Mouse (Mus musculus) intestine, postnatal 0 days (tissue): ENCODE data around the gene Lrig3. TPM values are rescaled to one million over a fixed set of nuclear protein-coding genes. Genes with fewer than 3 reads are reported as not detected.

ENCODE experiments used
- ATAC-seq: fragments of 200-750 bp; cut with Nextera tagmentation; 2 replicates; pipeline ENCODE4 v1.8.0; 2017; ENCODE audit warnings: mild to moderate bottlenecking, moderate TSS enrichment, moderate library complexity
- H3K27ac ChIP-seq: fragments of 300-500 bp; sonication (generic); 2 replicates; pipeline ENCODE4 v1.5.1; 2014; ENCODE audit warnings: mild to moderate bottlenecking, low read depth, low read length, moderate library complexity
- H3K27me3 ChIP-seq: fragments of 300-500 bp; sonication (generic); replicated peaks from 2 replicates; pipeline ENCODE4 v1.6.1; 2014; ENCODE audit warnings: low read length, mixed read lengths; ENCODE audit not compliant: control insufficient read depth, insufficient read depth
- H3K36me3 ChIP-seq: fragments of 300-500 bp; sonication (generic); 2 replicates; pipeline ENCODE4 v1.6.1; 2014; ENCODE audit warnings: mild to moderate bottlenecking, moderate library complexity; ENCODE audit not compliant: control insufficient read depth, insufficient read depth
- H3K4me1 ChIP-seq: fragments of 300-500 bp; sonication (generic); replicated peaks from 2 replicates; pipeline ENCODE4 v1.6.1; 2014; ENCODE audit warnings: antibody characterized with exemption, low read length, mixed read lengths; ENCODE audit not compliant: control insufficient read depth, insufficient read depth
- H3K4me2 ChIP-seq: fragments of 300-500 bp; sonication (generic); replicated peaks from 2 replicates; pipeline ENCODE4 v1.6.1; 2014; ENCODE audit warnings: low read depth, mild to moderate bottlenecking, moderate library complexity
- H3K4me3 ChIP-seq: fragments of 300-500 bp; sonication (generic); 2 replicates; pipeline ENCODE4 v1.5.1; 2014; ENCODE audit warnings: low read depth, low read length
- H3K9ac ChIP-seq: fragments of 300-500 bp; sonication (generic); 2 replicates; pipeline ENCODE4 v1.6.1; 2014; ENCODE audit warnings: mild to moderate bottlenecking, low read depth, low read length
- H3K9me3 ChIP-seq: fragments of 300-500 bp; sonication (generic); 2 replicates; pipeline ENCODE4 v1.6.1; 2016; ENCODE audit warnings: mixed run types; ENCODE audit not compliant: control insufficient read depth
- CTCF ChIP-seq: sonication (generic); IDR thresholded peaks from 2 replicates; pipeline ENCODE4 v1.5.1; 2016; ENCODE audit warnings: low read depth, mild to moderate bottlenecking, control low read depth, antibody characterized with exemption, moderate library complexity
- WGBS: fragments of 180-500 bp; shearing (Covaris S2); extraction: QIAGEN DNeasy Blood & Tissue Kit; methylation state at CpG from one replicate; pipeline ENCODE4 v1.1.7; 2014; 5-methylcytosine and 5-hydroxymethylcytosine counted together
- polyA plus RNA-seq: library from polyadenylated mRNA; unstranded; fragments of >200 nt; fragmentation: Nextera tagmentation; extraction: Ambion mirVana; gene quantifications from 2 replicates; pipeline ENCODE4 v1.2.1, GENCODE M21; 2015

The Lrig3 gene
- polyA plus RNA-seq, 1 experiment from 2014 or later = 6.7 TPM

GRCm38 (mm10) chr10:125933388-125933787 lies 32.6 kb upstream of the Lrig3 start:
- H3K9me3 ChIP-seq = no peaks in the 10 kb centered on the region
- TF ChIP-seq CTCF = no peak
- H3K9ac ChIP-seq = no peak overlapping the region
- H3K27me3 ChIP-seq = no peaks in the 10 kb centered on the region
- ATAC-seq = peak; percentile 85
- 43% methylated on average over 6 of the region's 6 CpGs for WGBS
- H3K36me3 ChIP-seq = no peaks in the 10 kb centered on the region
- no peaks in the 10 kb centered on the region; the same call in 1 of the 2 replicates for H3K4me1 ChIP-seq
- H3K27ac ChIP-seq = no peak overlapping the region
- H3K4me2 ChIP-seq = no peak overlapping the region
- no peak overlapping the region for H3K4me3 ChIP-seq

- Histone ChIP-seq H3K4me2 (no peak overlapping the region), H3K27ac (no peak overlapping the region), H3K9ac (no peak overlapping the region), H3K9me3 (no peaks in the 10 kb centered on the region), H3K27me3 (no peaks in the 10 kb centered on the region), H3K4me3 (no peak overlapping the region), H3K36me3 (no peaks in the 10 kb centered on the region), H3K4me1 (no peaks in the 10 kb centered on the region; the same call in 1 of the 2 replicates)
- ATAC-seq = no peak
- no peak for TF ChIP-seq CTCF
- WGBS = 70% methylated on average over 3 of the region's 3 CpGs
These were observed 31.9 kb upstream of the Lrig3 start for GRCm38 (mm10) chr10:125934095-125934494.

- WGBS = 39% methylated on average over 11 of the region's 11 CpGs
- H3K36me3 ChIP-seq = no peaks in the 10 kb centered on the region
- no peaks in the 10 kb centered on the region for H3K27me3 ChIP-seq
- ATAC-seq = no peak
- H3K27ac ChIP-seq = no peak overlapping the region
- 0 out of 2 replicates have a peak, but pooled peaks have one; percentile 16 for TF ChIP-seq CTCF
- no peaks in the 10 kb centered on the region for H3K9me3 ChIP-seq
- no peak overlapping the region for H3K4me3 ChIP-seq
- peak overlapping the region; percentile 32; the same call in 1 of the 2 replicates for H3K4me2 ChIP-seq
- H3K9ac ChIP-seq = no peak overlapping the region
- H3K4me1 ChIP-seq = no peaks in the 10 kb centered on the region; the same call in 1 of the 2 replicates
These were observed 28.2 kb upstream of the Lrig3 start for GRCm38 (mm10) chr10:125937517-125938497.

GRCm38 (mm10) chr10:125938528-125939402 lies 27.2 kb upstream of the Lrig3 start:
- Histone ChIP-seq H3K4me2 (peak overlapping the region; percentile 32; the same call in 1 of the 2 replicates), H3K9me3 (no peaks in the 10 kb centered on the region), H3K9ac (no peak overlapping the region), H3K27me3 (no peaks in the 10 kb centered on the region), H3K36me3 (no peaks in the 10 kb centered on the region), H3K4me1 (no peaks in the 10 kb centered on the region; the same call in 1 of the 2 replicates), H3K27ac (no peak overlapping the region), H3K4me3 (no peak overlapping the region)
- 47% methylated on average over 12 of the region's 12 CpGs for WGBS
- TF ChIP-seq CTCF = no peak
- ATAC-seq = peak; percentile 83

- Histone ChIP-seq H3K27ac (no peak overlapping the region), H3K27me3 (no peaks in the 10 kb centered on the region), H3K4me1 (no peaks in the 10 kb centered on the region; the same call in 1 of the 2 replicates), H3K9me3 (no peaks in the 10 kb centered on the region), H3K36me3 (no peaks in the 10 kb centered on the region), H3K4me2 (no peak overlapping the region), H3K9ac (no peak overlapping the region), H3K4me3 (no peak overlapping the region)
- ATAC-seq = no peak
- WGBS = 74% methylated on average over 11 of the region's 11 CpGs
- no peak for TF ChIP-seq CTCF
These were observed 25.5 kb upstream of the Lrig3 start for GRCm38 (mm10) chr10:125940316-125941059.
